Mouse (Mus musculus) spleen, adult 12 weeks (tissue): Measurements from ENCODE around the gene Ifitm6.
"Not testable (repeated sequence)": the region's sequence is repeated elsewhere in the genome, so short reads cannot be mapped to it uniquely, and the experiment has no call there.

Source experiments
- DNase-seq: peaks from one replicate; pipeline ENCODE4 v3.0.0; 2022; ENCODE audit warnings: low spot score

Gene Ifitm6

DNA sequence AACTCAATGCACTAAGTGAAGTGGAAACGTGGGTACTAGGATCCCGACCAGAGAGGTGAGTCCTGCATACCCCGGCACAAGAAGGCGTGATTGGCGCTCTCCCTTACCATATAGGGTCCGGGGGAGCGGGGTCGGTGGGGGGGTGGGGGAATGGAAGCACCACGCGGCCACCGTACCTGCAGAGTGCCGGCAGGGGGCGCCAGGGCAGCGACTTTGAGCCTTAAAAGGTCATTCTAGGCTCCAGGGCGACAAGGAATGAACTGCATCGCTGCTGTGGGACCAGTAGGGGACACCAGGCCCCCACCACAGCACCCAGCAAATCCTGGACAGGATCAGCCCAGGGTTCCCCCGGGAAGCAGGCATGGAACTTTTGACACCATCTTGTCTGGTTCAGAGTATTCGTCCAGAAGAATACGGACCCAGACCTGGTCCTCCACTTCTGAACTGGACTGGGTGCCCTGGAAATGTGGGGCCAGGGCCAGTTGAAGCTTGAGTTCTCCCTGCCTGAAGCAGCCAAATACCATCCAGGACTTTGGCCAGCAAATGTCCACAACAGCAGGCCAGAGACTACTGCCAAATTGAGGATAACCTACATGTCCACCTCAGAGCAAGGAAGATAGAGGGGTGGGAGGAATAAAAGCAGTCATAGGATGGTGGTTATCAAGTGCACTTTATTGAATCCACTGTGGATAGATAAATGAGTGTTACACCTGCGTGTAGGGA is 8.6 kb downstream of the Ifitm6 start:
- peak; percentile 63 for DNase-seq

DNA sequence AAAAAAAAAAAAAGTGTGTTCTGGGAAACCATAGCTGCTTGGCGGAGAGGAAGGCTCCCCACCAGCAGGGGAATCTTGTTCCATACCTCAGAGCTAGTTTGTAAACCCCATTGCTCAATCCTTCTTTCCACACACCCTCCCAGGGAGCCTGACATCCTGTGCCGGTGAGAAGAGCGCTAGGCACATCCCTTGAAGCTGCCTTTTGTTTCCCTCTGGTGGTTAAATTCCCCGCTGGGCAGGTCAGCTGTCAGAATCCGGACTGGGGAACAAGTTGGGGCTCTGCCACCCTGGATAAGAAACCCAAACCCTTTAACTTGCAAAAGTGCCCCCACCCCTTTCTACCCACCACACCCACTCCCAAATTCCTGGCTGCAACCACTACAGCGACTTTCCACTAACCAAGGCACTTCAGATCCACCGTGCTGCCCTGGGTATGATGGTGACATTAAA is 9.4 kb downstream of the Ifitm6 start:
- no peak for DNase-seq

DNA sequence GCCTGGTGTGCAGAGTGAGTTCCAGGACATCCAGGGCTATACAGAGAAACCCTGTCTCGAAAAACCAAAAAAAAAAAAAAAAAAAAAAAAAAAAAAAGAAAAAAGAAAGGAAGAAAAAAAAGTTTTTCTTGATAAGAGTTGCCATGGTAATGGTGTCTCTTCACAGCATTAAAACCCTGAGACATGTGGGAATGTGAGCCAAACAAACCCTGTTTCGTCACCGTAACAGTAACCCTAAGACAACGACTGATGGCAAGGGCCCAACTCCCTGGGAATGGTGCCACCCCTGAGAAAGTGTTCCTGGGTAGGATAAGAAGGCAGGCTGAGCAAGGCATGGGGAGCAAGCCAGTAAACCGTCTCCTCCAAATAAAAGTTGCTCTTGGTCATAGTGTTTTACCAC is 10.8 kb downstream of the Ifitm6 start:
- DNase-seq: no peak

DNA sequence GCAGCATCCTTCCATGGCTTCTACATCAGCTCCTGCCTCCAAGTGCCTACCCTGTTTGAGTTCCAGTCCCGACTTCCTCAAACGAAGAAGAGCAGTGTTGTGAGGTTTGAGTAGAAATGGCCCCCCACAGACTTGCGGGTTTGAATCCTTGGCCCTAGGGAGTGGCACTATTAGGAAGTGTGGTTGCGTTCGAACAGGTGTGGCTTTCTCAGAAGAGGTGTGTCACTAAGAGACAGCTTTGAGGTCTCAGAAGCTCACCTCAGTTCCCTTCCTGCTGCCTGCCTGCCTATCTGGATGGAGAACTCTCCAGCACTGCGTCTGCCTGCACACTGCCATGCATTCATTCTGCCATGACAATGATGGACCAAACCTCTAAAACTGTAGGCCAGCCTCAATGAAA is 11.3 kb downstream of the Ifitm6 start:
- no peak for DNase-seq

DNA sequence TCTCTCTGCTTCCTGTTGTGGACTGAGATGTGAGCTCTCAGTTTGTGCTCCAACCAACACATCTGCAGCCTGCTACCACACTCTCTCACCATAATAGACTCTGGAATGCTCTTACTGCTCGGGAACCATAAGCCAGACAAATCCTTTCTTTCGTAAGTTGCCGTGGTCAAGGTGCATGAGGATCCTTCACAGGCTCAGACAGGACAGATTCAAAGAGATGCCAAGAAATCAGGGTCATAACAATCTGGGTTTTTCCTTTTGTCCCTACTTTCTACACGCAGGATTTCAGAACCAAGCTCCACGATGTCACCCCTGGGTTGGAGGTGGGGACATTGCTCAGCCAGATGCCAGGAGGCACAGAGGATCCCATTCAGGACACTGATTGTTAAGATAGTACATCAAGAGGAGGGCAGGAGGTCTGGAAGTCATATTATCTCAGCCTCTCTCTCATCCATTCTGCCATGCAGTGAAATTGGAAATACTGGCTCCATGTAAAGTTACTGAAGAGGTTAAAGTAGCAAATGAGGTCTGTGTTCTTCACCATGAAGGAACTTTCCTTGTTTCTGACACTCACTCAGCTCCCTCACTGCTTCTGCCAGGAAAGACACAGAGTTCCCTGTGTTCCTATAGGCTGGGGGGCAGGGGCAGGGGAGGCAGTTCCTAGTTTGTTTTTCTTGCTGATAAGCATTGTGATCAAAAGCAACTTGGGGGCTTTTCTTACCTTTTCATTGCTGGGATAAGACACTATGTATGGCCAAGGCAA is 14.3 kb downstream of the Ifitm6 start:
- no peak for DNase-seq

DNA sequence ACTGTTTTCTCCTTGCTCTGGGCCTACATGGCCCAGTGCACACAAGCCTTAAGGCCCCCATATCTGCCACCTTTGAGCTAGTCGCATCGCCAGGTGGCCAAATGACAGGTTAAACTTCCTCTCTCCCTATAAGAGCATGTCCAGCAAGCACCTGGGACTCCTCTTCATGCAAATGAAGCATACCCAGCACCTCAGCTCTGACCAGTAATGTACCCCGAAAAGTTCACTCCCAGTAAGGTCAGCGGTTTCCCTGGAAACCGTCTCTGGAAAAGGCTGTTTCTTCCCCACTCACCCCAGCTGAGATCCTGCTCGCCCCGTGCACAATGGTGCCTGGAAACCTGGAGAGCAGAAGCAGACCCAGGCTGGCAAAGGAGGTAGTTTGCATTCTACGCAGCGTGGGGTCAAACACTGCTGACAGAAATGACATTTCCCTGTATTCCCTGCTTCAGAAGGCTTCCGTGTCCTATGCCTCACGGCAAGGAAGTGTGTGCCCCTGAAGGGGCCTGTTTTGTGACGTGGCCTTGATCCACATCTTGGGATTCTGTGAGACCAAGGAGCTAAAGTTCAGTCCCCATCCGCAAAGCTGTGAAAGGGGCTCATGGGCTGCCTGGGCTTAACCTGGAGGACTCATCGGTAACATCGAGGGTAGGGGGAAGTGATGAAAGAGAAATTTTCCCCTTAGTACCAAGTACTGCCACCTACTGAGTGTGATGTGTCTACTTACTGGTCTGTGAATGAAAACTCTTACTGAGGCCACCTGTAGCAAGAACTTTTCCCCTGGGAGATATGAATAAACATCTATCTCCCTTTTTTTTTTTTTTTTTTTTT is 16.6 kb downstream of the Ifitm6 start:
- no peak for DNase-seq

DNA sequence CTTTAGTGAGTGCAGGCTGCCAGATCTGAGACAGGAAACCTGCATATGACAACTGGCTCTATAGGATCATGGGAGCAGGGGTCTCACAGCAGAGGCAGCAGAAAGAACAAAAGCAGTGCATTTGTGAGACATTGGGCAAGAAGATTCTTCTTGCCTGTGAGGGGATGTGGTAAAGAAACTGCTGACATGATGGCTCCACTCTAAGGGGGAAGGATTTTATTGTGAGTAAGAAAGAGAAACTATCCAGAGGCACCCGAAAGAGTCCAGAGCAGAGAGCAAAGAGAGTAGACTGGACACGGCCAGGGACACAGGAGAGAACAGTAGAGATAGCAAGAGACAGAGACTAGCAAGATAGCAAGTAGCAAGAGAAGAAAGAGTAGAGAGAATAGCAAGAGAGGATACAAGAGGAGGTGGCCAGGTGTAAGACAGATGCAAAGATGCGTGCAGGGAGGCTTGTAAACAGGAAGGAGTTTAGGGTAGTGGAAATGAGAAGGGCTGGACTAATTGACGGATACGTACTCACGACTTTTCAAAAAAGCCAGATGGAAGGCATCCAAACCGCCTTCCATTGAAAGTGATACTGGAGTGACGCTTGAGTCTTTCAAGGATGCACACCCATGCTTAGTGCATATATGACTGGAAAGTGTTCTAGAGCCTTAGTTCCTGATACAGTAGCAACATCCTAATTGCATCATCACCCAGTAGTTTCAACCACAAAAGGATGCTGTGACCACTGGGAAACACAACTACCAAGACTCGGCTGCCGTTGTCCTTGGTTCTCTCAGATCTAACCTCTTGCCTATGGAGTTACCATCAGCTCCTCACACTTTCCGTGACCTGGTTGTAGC is 18.6 kb downstream of the Ifitm6 start:
- DNase-seq: no peak

DNA sequence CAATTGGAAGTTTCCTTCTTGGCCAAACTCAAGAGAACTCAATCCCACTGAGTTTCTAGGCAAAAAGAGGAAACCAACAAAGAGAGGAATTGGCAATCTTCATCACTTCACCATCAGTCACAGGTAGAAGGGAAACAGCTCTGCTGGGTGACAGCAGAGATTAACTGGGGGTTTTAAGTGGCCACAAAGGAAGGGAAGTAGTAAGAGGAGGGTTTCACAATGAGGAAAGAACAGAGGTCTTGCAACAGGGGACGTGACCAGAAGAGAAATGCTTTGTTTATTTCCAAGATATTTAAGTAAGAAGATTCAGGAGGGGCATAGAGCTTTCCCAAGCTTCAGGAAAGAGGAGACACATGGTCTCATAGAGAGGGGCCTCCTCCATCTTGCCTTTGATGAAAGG is 19.9 kb downstream of the Ifitm6 start:
- DNase-seq: no peak

DNA sequence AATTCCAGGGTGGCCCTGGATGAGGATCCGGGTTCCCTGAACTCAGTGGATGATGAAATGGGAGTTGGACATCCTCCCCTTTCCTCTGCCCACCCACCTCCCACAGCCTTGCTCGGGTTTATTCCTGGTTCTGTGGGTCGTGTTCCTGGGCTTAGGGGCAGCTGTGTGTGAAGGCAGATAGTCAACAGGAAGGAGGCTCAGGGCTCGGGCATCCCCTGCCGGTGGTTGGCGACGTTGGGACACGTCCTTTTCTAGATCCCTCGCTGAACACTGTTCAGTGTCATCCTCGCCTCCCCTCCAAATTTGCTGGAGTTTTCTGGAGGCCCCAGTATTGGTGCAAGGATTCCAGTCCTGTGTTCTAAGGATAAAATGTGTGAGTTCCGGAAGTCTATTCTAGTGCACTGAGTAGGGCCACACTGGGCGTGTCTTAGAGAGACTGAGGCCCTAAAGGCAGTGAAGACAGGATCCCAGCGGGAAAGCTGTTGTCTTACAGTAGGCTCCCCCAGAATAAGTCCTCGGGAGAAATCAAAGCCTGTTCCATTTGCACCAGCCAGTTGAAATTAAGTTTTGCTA is 26.5 kb downstream of the Ifitm6 start:
- no peak for DNase-seq

DNA sequence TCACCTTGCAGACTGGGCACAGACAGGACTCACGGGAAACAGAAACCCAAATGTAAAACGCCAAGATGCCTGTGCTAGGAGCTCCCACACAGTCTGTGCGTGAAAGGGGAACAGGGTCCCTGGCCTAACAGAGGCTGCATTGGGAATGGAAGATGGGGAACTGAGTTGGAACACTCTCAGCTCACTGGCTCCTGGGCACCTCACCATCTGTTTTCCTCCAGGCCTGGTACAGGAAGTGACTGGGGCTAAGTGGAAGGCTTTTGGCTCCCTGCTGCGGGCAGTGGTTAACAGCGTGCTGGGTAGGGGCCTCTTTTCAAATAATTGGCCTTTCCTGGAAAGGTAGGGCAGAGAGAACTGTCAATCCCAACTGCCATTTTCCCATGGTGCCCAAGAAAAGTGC is 27.1 kb downstream of the Ifitm6 start:
- DNase-seq: no peak

DNA sequence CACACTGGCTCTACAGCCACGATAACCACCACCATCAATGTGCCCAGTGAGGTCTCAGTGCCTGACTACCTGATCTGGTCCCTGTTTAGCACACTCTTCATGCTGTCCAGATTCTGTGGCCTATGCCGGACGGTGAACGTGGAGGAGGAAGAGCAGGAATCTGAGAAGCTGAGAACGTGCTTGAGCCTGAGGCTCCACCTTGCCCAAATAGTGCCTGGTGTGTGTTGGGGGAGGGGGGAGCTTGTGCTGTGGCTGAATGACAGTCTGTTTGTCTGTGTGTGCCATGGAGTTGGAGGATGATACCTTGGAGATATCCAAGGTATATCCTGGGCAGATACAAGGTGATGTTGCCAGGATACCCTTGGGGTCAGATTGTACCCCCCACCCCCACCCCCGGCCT is 27.5 kb downstream of the Ifitm6 start:
- DNase-seq: no peak

DNA sequence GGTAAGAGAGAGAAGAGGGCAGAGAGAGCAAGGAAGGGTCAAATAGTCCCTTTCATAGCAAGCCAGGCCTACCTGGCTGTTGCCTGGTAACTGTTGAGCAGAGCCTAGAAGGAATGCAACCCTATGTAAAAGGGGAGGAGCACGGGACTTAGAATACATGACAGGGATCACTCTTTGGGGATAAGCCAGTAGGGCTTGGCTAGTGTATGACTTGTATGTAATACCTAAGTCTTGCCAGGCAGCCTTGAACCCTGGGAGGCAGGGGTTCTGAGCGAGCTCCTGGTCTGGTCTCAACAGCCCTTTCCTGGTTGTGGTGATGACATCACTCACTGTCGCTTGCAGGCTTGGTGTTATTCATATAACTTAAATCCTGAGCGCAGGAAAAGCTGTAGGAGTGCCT is 28.7 kb downstream of the Ifitm6 start:
- DNase-seq: no peak

DNA sequence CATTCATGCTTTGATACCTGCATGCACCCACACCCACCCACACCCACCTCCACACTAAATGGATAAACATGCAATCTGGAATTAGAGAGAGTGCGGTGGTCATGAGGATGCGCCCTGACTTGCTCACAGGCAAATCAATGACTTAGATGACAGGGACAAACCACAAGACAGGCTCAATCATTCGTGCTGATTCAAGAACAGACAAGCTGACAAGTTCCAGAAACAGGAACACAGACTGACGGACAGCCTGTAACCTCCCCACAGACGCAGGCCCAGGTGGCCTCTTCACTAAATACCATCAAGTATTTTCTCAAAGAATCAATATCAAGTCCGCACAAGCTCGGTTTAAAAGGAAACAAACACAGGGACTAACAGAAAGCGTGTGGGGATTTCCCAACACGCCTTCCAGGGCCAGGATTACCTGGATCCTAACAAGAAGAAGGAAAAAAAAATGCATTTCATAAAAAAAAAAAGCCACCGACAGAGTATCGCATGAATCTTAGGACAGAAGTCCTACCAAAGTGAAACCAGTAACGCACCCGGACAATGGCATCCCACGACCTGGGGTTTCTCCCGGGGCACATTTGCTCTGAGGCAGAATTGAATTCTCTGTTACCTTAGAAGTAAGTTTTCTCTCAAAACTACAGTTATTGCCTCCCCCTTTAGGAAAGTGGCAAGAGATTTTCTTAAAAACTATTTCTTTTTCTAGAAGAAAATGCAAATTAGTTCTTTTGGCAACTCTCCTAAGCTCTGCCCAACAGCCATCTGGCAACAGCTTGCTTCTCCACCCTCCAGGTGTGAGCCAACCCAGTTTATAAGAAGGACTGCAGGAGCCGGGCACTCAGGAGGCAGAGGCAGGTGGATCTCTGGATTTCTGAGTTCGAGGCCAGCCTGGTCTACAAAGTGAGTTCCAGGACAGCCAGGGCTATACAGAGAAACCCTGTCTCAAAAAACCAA is 30.3 kb downstream of the Ifitm6 start:
- no peak for DNase-seq

DNA sequence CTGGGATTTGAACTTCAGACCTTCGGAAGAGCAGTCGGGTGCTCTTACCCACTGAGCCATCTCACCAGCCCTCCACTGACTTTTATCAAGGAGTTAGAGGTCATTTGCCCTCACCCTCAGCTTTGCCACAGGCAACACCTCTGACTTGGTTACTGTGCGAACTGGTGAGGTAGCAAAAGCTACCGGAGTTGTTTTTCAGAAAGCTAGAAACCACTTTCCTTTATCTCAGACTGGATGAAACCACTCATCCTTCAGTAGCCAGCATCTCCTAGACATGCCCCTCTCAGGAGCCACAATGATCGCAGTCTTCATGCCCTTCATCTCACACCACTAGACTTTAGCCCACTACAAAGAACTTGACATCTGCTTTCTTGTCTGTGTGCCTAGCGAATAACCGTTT is 34.8 kb downstream of the Ifitm6 start:
- DNase-seq: no peak

DNA sequence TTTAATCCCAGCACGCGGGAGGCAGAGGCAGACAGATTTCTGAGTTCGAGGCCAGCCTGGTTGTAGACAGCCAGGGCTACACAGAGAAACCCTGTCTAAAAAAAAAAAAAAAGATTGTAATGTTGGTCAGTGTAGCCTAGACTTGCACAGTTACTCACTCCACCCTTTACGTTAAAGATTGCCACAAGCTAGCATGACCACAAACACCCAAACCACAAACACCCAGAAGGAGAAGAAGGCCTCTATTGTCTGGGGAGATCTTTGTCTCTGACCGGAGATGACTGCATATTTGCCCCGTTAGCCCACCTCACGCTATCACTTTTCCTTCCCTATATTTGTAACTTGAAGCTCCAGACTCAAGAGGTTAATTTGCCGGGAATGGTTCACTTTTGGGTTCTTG is 36.0 kb downstream of the Ifitm6 start:
- no peak for DNase-seq

DNA sequence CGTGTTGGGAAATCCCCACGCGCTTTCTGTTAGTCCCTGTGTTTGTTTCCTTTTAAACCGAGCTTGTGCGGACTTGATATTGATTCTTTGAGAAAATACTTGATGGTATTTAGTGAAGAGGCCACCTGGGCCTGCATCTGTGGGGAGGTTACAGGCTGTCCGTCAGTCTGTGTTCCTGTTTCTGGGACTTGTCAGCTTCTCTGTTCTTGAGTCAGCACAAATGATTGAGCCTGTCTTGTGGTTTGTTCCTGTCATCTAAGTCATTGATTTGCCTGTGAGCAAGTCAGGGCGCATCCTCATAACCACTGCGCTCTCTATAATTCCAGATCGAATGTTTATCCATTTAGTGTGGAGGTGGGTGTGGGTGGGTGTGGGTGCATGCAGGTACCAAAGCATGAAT is 41.0 kb downstream of the Ifitm6 start:
- DNase-seq: not testable (repeated sequence)

DNA sequence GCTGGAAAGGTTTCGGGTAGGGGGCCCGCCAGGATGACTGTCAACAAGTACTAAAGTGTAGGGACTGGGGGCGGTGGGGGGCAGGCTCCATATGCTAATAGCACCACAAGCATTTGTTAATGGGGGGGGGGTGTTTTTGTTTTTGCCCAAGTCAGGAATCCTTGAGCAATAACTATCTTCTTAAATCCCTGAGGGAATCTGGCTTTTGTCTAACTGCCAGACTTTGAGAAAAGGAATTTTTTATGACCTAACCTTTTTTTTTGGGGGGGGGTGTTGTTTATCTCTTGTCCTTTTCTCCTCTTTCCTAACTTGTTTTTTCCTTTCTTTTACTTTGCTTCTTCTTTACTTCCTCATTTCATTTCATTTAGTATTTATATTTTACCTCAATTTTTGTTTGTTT is 42.3 kb downstream of the Ifitm6 start:
- no peak for DNase-seq

DNA sequence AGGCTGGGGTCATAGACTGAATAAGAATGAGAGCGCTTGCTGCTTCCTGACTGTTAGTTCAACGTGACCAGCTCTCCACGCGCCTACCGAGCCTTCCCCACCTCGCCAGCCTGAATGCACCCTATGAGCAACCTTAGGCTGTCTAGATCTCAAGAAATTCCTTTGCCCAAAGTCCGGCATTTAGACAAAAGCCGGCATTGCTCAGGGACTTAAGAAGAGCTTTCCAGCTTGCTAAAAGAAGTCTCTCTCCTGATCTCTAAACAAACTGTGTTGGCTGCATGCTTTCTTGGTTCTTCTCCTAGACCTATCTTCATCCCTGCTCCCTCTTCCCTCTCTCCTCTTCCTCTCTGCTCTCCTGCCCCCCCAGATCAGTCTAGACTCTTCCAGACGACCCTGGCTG is 42.8 kb downstream of the Ifitm6 start:
- no peak for DNase-seq

DNA sequence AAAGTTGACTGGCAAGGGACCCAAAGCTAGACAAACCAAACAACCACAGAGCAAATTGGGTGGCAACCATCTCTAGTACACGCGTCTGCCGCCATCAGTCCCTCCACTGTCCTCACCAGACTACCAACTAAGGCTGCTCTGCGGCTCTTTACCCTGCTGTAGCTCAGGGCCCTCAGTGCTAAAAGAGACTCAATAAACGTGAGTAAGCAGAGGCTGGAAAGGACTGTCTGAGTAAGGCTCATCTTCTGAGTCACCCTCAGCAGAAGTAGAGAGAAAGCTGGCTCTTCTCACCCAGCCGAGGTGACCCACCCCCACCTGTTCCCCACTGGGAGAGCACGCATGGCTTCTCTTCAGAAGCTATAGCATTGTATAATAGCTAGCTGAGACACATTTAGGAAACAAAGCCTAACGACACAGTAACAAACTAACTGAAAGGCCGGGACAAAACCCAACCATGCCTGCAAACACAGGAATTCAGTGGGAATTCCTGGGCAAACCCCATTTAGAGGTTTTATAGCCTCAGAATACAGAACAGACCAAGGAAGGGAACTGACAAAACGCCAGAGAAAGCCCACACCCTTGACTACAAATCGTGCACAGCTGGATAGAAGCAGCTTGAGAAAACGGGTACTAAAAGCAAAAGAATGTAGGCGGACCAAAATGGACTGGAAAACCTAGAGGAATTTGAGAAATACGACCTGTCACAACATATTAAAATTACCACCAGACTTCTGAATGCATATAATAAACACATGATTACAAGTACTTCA is 44.1 kb downstream of the Ifitm6 start:
- no peak for DNase-seq
